Mouse (Mus musculus): ENCODE data around the gene Il3ra. TPM values are rescaled to one million over a fixed set of nuclear protein-coding genes. Genes with fewer than 3 reads are reported as not detected.

Gene Il3ra
- polyA plus RNA-seq, 1 experiment from 2014 or later = 3.3 TPM

DNA sequence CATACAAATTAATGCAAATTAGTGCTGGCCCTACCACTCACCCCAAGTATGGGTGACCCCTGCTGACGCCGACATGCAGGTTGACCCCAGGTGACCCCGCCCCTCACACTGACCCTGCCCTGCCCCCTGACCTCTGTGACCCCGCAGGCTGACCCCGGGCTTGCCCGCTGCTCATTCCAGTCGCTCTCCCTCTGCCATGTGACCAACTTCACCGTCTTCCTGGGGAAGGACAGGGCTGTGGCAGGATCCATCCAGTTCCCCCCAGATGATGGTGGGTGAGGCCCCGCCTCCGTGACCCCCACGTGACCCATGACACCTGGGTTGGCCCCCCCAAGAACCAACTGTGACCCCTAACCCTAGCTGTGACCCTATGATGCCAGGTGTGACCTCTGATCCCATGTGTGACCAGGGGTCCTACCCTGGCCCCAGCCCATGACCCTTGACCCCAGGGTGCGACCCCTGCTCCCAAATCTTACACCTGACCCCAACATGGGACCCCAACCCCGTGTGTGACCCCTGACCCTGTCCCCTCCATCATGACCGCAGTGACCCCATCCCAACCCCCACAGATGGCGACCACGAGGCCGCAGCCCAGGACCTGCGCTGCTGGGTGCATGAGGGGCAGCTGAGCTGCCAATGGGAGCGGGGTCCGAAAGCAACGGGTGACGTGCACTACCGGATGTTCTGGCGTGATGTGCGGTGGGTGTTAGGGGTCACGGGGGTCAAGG is 2.8 kb downstream of the Il3ra start:
- Histone ChIP-seq H3K27me3 (replicated peaks; ENCODE audit: control insufficient read depth, insufficient read depth, low read length) (no peaks in the 10 kb centered on the region), H3K27ac (ENCODE audit: low read depth, low read length) (no peak overlapping the region), H3K4me3 (ENCODE audit: low read depth, low read length) (no peak overlapping the region), H3K4me2 (no peak overlapping the region), H3K36me3 (ENCODE audit: control insufficient read depth, insufficient read depth, low read length) (peaks cover 4% of the 10 kb centered on the region), H3K9me3 (ENCODE audit: control insufficient read depth, low read length) (peaks cover 58% of the 10 kb centered on the region), H3K4me1 (replicated peaks; ENCODE audit: control insufficient read depth, insufficient read depth, low read length) (no peaks in the 10 kb centered on the region), H3K9ac (ENCODE audit: low read depth, low read length) (no peak overlapping the region)
- ATAC-seq (replicated peaks; ENCODE audit: low FRiP score) = no peak
- WGBS = 93% methylated on average over 26 of the region's 26 CpGs
- DNase-seq (ENCODE audit: low spot score) = peak; percentile 34

DNA sequence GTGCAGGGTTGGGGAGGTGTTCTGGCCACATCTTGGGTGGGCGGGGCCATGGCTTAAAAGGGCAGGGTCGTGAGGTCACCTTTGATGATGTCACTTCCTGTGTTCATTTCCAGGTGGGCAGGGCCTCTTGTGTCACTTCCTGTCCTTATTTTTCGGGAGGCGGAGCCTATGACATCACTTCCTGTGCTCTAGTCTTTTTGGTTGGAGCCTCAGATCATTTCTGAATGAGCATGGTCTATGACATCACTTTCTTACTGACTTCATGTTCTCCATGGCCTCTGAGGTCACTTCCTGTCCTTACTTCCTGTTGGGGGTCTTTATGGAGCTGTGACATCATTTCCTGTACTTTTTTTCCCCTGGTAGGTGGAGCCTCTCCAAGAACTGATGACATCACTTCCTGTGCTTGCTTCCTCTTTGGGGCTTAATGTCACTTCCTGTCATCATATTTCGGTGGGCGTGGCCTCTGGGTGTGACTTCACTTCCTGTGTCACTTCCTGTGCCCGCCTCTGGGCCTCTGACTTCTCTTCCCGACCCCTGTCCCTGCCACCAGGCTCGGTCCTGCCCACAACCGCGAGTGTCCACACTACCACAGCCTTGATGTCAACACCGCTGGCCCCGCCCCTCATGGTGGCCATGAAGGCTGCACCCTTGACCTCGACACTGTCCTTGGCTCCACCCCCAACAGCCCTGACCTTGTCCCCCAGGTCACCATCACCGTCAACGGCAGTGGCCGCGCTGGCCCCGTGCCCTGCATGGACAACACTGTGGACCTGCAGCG is 3.6 kb downstream of the Il3ra start:
- DNase-seq (ENCODE audit: low spot score) (no peak), ATAC-seq (replicated peaks; ENCODE audit: low FRiP score) (no peak)
- WGBS = 89% methylated on average over 20 of the region's 20 CpGs

GRCm38 (mm10) chr14:14350263-14351147 is 4.4 kb downstream of the Il3ra start:
- 94% methylated on average over 29 of the region's 29 CpGs for WGBS
- peak; percentile 34 for DNase-seq (ENCODE audit: low spot score)

More for the DNA sequence above, 3.6 kb downstream of the Il3ra start:
- Histone ChIP-seq H3K4me3 (ENCODE audit: low read depth, low read length) (no peak overlapping the region), H3K4me2 (no peak overlapping the region), H3K9me3 (ENCODE audit: control insufficient read depth, low read length) (peaks cover 62% of the 10 kb centered on the region), H3K27me3 (replicated peaks; ENCODE audit: control insufficient read depth, insufficient read depth, low read length) (no peaks in the 10 kb centered on the region), H3K27ac (ENCODE audit: low read depth, low read length) (no peak overlapping the region), H3K9ac (ENCODE audit: low read depth, low read length) (no peak overlapping the region), H3K36me3 (ENCODE audit: control insufficient read depth, insufficient read depth, low read length) (peaks cover 4% of the 10 kb centered on the region), H3K4me1 (replicated peaks; ENCODE audit: control insufficient read depth, insufficient read depth, low read length) (no peaks in the 10 kb centered on the region)

GRCm38 (mm10) chr14:14351148-14351455 is 5.0 kb downstream of the Il3ra start:
- ATAC-seq (replicated peaks; ENCODE audit: low FRiP score) (no peak), DNase-seq (ENCODE audit: low spot score) (no peak)
- H3K9me3 ChIP-seq (ENCODE audit: control insufficient read depth, low read length) = peaks cover 70% of the 10 kb centered on the region
- no peak overlapping the region for H3K27ac ChIP-seq (ENCODE audit: low read depth, low read length)
- no peaks in the 10 kb centered on the region for H3K4me1 ChIP-seq (replicated peaks; ENCODE audit: control insufficient read depth, insufficient read depth, low read length)
- peaks cover 6% of the 10 kb centered on the region for H3K36me3 ChIP-seq (ENCODE audit: control insufficient read depth, insufficient read depth, low read length)
- H3K4me2 ChIP-seq = no peak overlapping the region
- WGBS = 95% methylated on average over 7 of the region's 7 CpGs
- no peak overlapping the region for H3K9ac ChIP-seq (ENCODE audit: low read depth, low read length)
- H3K27me3 ChIP-seq (replicated peaks; ENCODE audit: control insufficient read depth, insufficient read depth, low read length) = no peaks in the 10 kb centered on the region
- no peak overlapping the region for H3K4me3 ChIP-seq (ENCODE audit: low read depth, low read length)

More at GRCm38 (mm10) chr14:14350263-14351147, 4.4 kb downstream of the Il3ra start:
- no peaks in the 10 kb centered on the region for H3K27me3 ChIP-seq (replicated peaks; ENCODE audit: control insufficient read depth, insufficient read depth, low read length)
- no peak overlapping the region for H3K9ac ChIP-seq (ENCODE audit: low read depth, low read length)
- ATAC-seq (replicated peaks; ENCODE audit: low FRiP score) = no peak
- peaks cover 70% of the 10 kb centered on the region for H3K9me3 ChIP-seq (ENCODE audit: control insufficient read depth, low read length)
- H3K27ac ChIP-seq (ENCODE audit: low read depth, low read length) = no peak overlapping the region
- H3K4me2 ChIP-seq = no peak overlapping the region
- no peak overlapping the region for H3K4me3 ChIP-seq (ENCODE audit: low read depth, low read length)
- H3K36me3 ChIP-seq (ENCODE audit: control insufficient read depth, insufficient read depth, low read length) = peaks cover 6% of the 10 kb centered on the region
- H3K4me1 ChIP-seq (replicated peaks; ENCODE audit: control insufficient read depth, insufficient read depth, low read length) = no peaks in the 10 kb centered on the region

DNA sequence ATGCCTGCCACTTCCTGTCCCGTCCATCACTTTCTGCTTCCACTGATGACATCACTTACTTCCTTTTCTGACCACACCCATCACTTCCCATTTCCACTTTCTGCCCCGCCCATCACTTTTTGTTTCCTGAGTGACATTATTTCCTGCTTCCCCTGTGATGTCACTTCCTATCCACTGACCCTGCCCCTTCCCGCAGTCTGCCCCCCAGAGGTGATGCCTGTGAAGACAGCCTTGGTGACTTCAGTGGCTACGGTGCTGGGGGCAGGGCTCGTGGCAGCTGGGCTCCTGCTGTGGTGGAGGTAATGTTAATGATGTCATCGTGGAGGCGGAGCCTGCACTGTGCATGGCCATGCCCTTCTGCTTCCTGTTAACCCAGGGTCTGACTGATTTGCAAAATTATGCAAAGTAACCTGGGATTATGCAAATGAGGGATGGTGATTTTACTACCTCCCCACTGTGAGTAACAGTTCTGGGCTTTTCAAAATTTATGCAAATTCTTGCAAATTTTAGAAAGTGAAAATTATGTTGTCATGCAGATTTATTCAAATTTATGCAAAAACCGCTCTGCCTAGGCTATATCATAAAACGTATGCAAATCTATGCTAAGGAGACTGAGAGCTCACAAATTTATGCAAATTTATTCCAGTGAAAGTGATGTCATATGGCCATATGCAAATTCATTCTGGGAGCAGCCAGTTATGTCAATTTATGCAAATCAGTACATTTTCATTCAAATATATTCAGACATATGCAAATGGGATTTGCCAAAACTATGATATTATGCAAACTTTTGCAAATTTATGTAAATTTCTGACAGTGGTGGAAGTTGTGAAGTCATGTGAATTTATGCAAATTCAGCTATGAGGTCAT is 5.9 kb downstream of the Il3ra start:
- Histone ChIP-seq H3K4me3 (ENCODE audit: low read depth, low read length) (no peak overlapping the region), H3K27me3 (replicated peaks; ENCODE audit: control insufficient read depth, insufficient read depth, low read length) (no peaks in the 10 kb centered on the region), H3K4me1 (replicated peaks; ENCODE audit: control insufficient read depth, insufficient read depth, low read length) (no peaks in the 10 kb centered on the region), H3K9me3 (ENCODE audit: control insufficient read depth, low read length) (peaks cover 70% of the 10 kb centered on the region), H3K9ac (ENCODE audit: low read depth, low read length) (no peak overlapping the region), H3K4me2 (no peak overlapping the region), H3K27ac (ENCODE audit: low read depth, low read length) (no peak overlapping the region), H3K36me3 (ENCODE audit: control insufficient read depth, insufficient read depth, low read length) (peaks cover 6% of the 10 kb centered on the region)
- ATAC-seq (replicated peaks; ENCODE audit: low FRiP score) (no peak), DNase-seq (ENCODE audit: low spot score) (no peak)
- 95% methylated on average over 9 of the region's 9 CpGs for WGBS

DNA sequence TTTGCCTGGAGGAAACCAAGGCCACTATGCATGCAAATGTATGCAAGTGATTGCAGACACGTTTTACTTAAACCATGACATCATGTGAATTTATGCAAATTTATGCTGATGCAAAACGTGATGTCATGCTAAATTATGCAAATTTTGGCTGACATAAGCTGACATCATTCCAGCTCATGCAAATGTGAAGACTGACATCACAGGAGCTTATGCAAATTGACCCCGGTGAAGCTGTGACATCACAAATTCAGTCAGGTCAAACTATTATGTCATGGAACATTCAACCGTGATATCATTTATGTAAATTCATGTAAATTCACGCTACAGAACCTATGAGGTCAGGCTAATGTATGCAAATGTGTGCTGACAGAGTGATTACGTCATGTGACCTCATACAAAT is 6.5 kb downstream of the Il3ra start:
- no peak for DNase-seq (ENCODE audit: low spot score)

GRCm38 (mm10) chr14:14353081-14353732 is 7.1 kb downstream of the Il3ra start:
- Histone ChIP-seq H3K27ac (ENCODE audit: low read depth, low read length) (no peak overlapping the region), H3K4me1 (replicated peaks; ENCODE audit: control insufficient read depth, insufficient read depth, low read length) (no peaks in the 10 kb centered on the region), H3K4me3 (ENCODE audit: low read depth, low read length) (no peak overlapping the region), H3K27me3 (replicated peaks; ENCODE audit: control insufficient read depth, insufficient read depth, low read length) (no peaks in the 10 kb centered on the region), H3K36me3 (ENCODE audit: control insufficient read depth, insufficient read depth, low read length) (peaks cover 6% of the 10 kb centered on the region), H3K9ac (ENCODE audit: low read depth, low read length) (no peak overlapping the region), H3K4me2 (no peak overlapping the region), H3K9me3 (ENCODE audit: control insufficient read depth, low read length) (peaks cover 59% of the 10 kb centered on the region)
- DNase-seq (ENCODE audit: low spot score) (no peak), ATAC-seq (replicated peaks; ENCODE audit: low FRiP score) (no peak)
- WGBS = 88% methylated on average over 7 of the region's 7 CpGs

More for the DNA sequence above, 6.5 kb downstream of the Il3ra start:
- H3K4me1 ChIP-seq (replicated peaks; ENCODE audit: control insufficient read depth, insufficient read depth, low read length) = no peaks in the 10 kb centered on the region
- 80% methylated on average over 6 of the region's 6 CpGs for WGBS
- H3K4me3 ChIP-seq (ENCODE audit: low read depth, low read length) = no peak overlapping the region
- no peak overlapping the region for H3K9ac ChIP-seq (ENCODE audit: low read depth, low read length)
- H3K36me3 ChIP-seq (ENCODE audit: control insufficient read depth, insufficient read depth, low read length) = peaks cover 6% of the 10 kb centered on the region
- no peaks in the 10 kb centered on the region for H3K27me3 ChIP-seq (replicated peaks; ENCODE audit: control insufficient read depth, insufficient read depth, low read length)
- no peak overlapping the region for H3K4me2 ChIP-seq
- no peak overlapping the region for H3K27ac ChIP-seq (ENCODE audit: low read depth, low read length)
- H3K9me3 ChIP-seq (ENCODE audit: control insufficient read depth, low read length) = peaks cover 65% of the 10 kb centered on the region
- ATAC-seq (replicated peaks; ENCODE audit: low FRiP score) = no peak

Data from liver, embryonic 11.5 days (tissue).